Mouse (Mus musculus): ENCODE data around the gene Pigc. TPM values are rescaled to one million over a fixed set of nuclear protein-coding genes. Genes with fewer than 3 reads are reported as not detected.
A peak's percentile ranks its signal among the peaks of the same experiment; 100 is the strongest.

The Pigc gene
- total and polyA plus RNA-seq, 3 experiments, result 0.93 to 26.1 (median 17.7) TPM

GRCm38 (mm10) chr1:161991846-161992245 lies 22.9 kb downstream of the Pigc start:
- peaks cover 12% of the 10 kb centered on the region for H3K27me3 ChIP-seq (ENCODE audit: insufficient read depth, low read length)
- no peaks in the 10 kb centered on the region for H3K4me1 ChIP-seq (ENCODE audit: insufficient read depth, low read depth, low read length)
- H3K9me3 ChIP-seq (replicated peaks), result no peaks in the 10 kb centered on the region
- H3K4me3 ChIP-seq (ENCODE audit: low read depth, low read length), result no peak overlapping the region
- TF ChIP-seq GATA2 (IDR thresholded peaks at IDR 0.05; ENCODE audit: borderline replicate concordance, low read depth, low read length) (no peak), TAL1 (conservative IDR thresholded peaks at IDR 0.05; ENCODE audit: low read depth, low read length) (no peak), CTCF (IDR thresholded peaks at IDR 0.05; ENCODE audit: low read depth, low read length) (no peak), POLR2AphosphoS5 (IDR thresholded peaks at IDR 0.05; ENCODE audit: insufficient replicate concordance, low read depth, low read length) (no peak), GATA1 (IDR thresholded peaks at IDR 0.05; ENCODE audit: borderline replicate concordance, low read length) (no peak)
- no peak for ATAC-seq (ENCODE audit: extremely low read depth, insufficient number of reproducible peaks, low FRiP score, poor library complexity, severe bottlenecking)
- no peak for DNase-seq (ENCODE audit: low spot score)
- no peaks in the 10 kb centered on the region for H3K36me3 ChIP-seq (replicated peaks)

GRCm38 (mm10) chr1:161992389-161992788 lies 23.4 kb downstream of the Pigc start:
- Histone ChIP-seq H3K36me3 (replicated peaks) (no peaks in the 10 kb centered on the region), H3K27me3 (ENCODE audit: insufficient read depth, low read length) (peaks cover 11% of the 10 kb centered on the region), H3K4me3 (ENCODE audit: low read depth, low read length) (no peak overlapping the region), H3K4me1 (ENCODE audit: insufficient read depth, low read depth, low read length) (no peaks in the 10 kb centered on the region), H3K9me3 (replicated peaks) (no peaks in the 10 kb centered on the region)
- DNase-seq (ENCODE audit: low spot score) (no peak), ATAC-seq (ENCODE audit: extremely low read depth, insufficient number of reproducible peaks, low FRiP score, poor library complexity, severe bottlenecking) (no peak)
- TF ChIP-seq POLR2AphosphoS5 (IDR thresholded peaks at IDR 0.05; ENCODE audit: insufficient replicate concordance, low read depth, low read length), result no peak
- TF ChIP-seq TAL1 (conservative IDR thresholded peaks at IDR 0.05; ENCODE audit: low read depth, low read length), result no peak

GRCm38 (mm10) chr1:161998781-161999180 lies 29.8 kb downstream of the Pigc start:
- TF ChIP-seq TAL1 (conservative IDR thresholded peaks at IDR 0.05; ENCODE audit: low read depth, low read length), result no peak
- no peak for TF ChIP-seq CTCF (IDR thresholded peaks at IDR 0.05; ENCODE audit: low read depth, low read length)
- TF ChIP-seq POLR2AphosphoS5 (IDR thresholded peaks at IDR 0.05; ENCODE audit: insufficient replicate concordance, low read depth, low read length), result no peak
- no peak for TF ChIP-seq GATA1 (IDR thresholded peaks at IDR 0.05; ENCODE audit: borderline replicate concordance, low read length)
- TF ChIP-seq GATA2 (IDR thresholded peaks at IDR 0.05; ENCODE audit: borderline replicate concordance, low read depth, low read length), result no peak
- Histone ChIP-seq H3K36me3 (replicated peaks) (no peaks in the 10 kb centered on the region), H3K4me1 (ENCODE audit: insufficient read depth, low read depth, low read length) (peaks cover 4% of the 10 kb centered on the region; the same call in 1 of the 2 replicates), H3K4me3 (ENCODE audit: low read depth, low read length) (no peak overlapping the region), H3K27me3 (ENCODE audit: insufficient read depth, low read length) (peaks cover 7% of the 10 kb centered on the region), H3K9me3 (replicated peaks) (no peaks in the 10 kb centered on the region)
- ATAC-seq (ENCODE audit: extremely low read depth, insufficient number of reproducible peaks, low FRiP score, poor library complexity, severe bottlenecking) (no peak), DNase-seq (ENCODE audit: low spot score) (no peak)

GRCm38 (mm10) chr1:161999338-161999737 lies 30.4 kb downstream of the Pigc start:
- no peaks in the 10 kb centered on the region for H3K9me3 ChIP-seq (replicated peaks)
- H3K27me3 ChIP-seq (ENCODE audit: insufficient read depth, low read length), result peaks cover 7% of the 10 kb centered on the region
- ATAC-seq (ENCODE audit: extremely low read depth, insufficient number of reproducible peaks, low FRiP score, poor library complexity, severe bottlenecking), result no peak
- no peaks in the 10 kb centered on the region for H3K36me3 ChIP-seq (replicated peaks)
- peaks cover 4% of the 10 kb centered on the region; the same call in 1 of the 2 replicates for H3K4me1 ChIP-seq (ENCODE audit: insufficient read depth, low read depth, low read length)
- TF ChIP-seq GATA2 (IDR thresholded peaks at IDR 0.05; ENCODE audit: borderline replicate concordance, low read depth, low read length), result no peak
- no peak for TF ChIP-seq CTCF (IDR thresholded peaks at IDR 0.05; ENCODE audit: low read depth, low read length)
- TF ChIP-seq TAL1 (conservative IDR thresholded peaks at IDR 0.05; ENCODE audit: low read depth, low read length), result no peak
- no peak for TF ChIP-seq GATA1 (IDR thresholded peaks at IDR 0.05; ENCODE audit: borderline replicate concordance, low read length)
- TF ChIP-seq POLR2AphosphoS5 (IDR thresholded peaks at IDR 0.05; ENCODE audit: insufficient replicate concordance, low read depth, low read length), result no peak
- DNase-seq (ENCODE audit: low spot score), result no peak
- no peak overlapping the region for H3K4me3 ChIP-seq (ENCODE audit: low read depth, low read length)

- Histone ChIP-seq H3K27me3 (ENCODE audit: insufficient read depth, low read length) (peaks cover 7% of the 10 kb centered on the region), H3K9me3 (replicated peaks) (no peaks in the 10 kb centered on the region), H3K4me3 (ENCODE audit: low read depth, low read length) (no peak overlapping the region), H3K4me1 (ENCODE audit: insufficient read depth, low read depth, low read length) (peaks cover 4% of the 10 kb centered on the region; the same call in 1 of the 2 replicates), H3K36me3 (replicated peaks) (no peaks in the 10 kb centered on the region)
- TF ChIP-seq GATA1 (IDR thresholded peaks at IDR 0.05; ENCODE audit: borderline replicate concordance, low read length), result no peak
- 0 out of 2 replicates have a peak, but pooled peaks have one; percentile 12 for TF ChIP-seq CTCF (IDR thresholded peaks at IDR 0.05; ENCODE audit: low read depth, low read length)
- ATAC-seq (ENCODE audit: extremely low read depth, insufficient number of reproducible peaks, low FRiP score, poor library complexity, severe bottlenecking), result no peak
- DNase-seq (ENCODE audit: low spot score), result no peak
These were observed 30.9 kb downstream of the Pigc start for GRCm38 (mm10) chr1:161999882-162000371.

GRCm38 (mm10) chr1:162001328-162001727 lies 32.3 kb downstream of the Pigc start:
- Histone ChIP-seq H3K4me1 (ENCODE audit: insufficient read depth, low read depth, low read length) (peaks cover 4% of the 10 kb centered on the region; the same call in 1 of the 2 replicates), H3K36me3 (replicated peaks) (no peaks in the 10 kb centered on the region), H3K27me3 (ENCODE audit: insufficient read depth, low read length) (peaks cover 7% of the 10 kb centered on the region; the same call in 1 of the 2 replicates), H3K9me3 (replicated peaks) (no peaks in the 10 kb centered on the region), H3K4me3 (ENCODE audit: low read depth, low read length) (no peak overlapping the region)
- DNase-seq (ENCODE audit: low spot score) (no peak), ATAC-seq (ENCODE audit: extremely low read depth, insufficient number of reproducible peaks, low FRiP score, poor library complexity, severe bottlenecking) (no peak)
- no peak for TF ChIP-seq CTCF (IDR thresholded peaks at IDR 0.05; ENCODE audit: low read depth, low read length)
- no peak for TF ChIP-seq POLR2AphosphoS5 (IDR thresholded peaks at IDR 0.05; ENCODE audit: insufficient replicate concordance, low read depth, low read length)
- no peak for TF ChIP-seq GATA2 (IDR thresholded peaks at IDR 0.05; ENCODE audit: borderline replicate concordance, low read depth, low read length)
- no peak for TF ChIP-seq GATA1 (IDR thresholded peaks at IDR 0.05; ENCODE audit: borderline replicate concordance, low read length)
- TF ChIP-seq TAL1 (conservative IDR thresholded peaks at IDR 0.05; ENCODE audit: low read depth, low read length), result no peak

Measured in G1E (cell line).